Mouse (Mus musculus) CH12F3 (cell line): Measurements from ENCODE around the gene Vwa2.

Source experiments
- in situ Hi-C: fragments of 300-500 bp; cut with MboI; formaldehyde crosslinking; loops from 2 replicates; pipeline ENCODE4 v1.14.3; 2020; ENCODE audit warnings: low sequenced_read_pairs

Vwa2 gene

GRCm38 (mm10) chr19:56946277-56946676, 72.2 kb downstream of the Vwa2 start:
- in situ Hi-C loops: no loop called here

GRCm38 (mm10) chr19:56946727-56947126, 72.7 kb downstream of the Vwa2 start:
- in situ Hi-C loops: no loop called here

- in situ Hi-C loops: no loop called here
Observed at GRCm38 (mm10) chr19:56947971-56948610, 74.0 kb downstream of the Vwa2 start.

- in situ Hi-C loops: no loop called here
Observed at GRCm38 (mm10) chr19:56949868-56950267, 75.8 kb downstream of the Vwa2 start.

- in situ Hi-C loops: no loop called here
Observed at GRCm38 (mm10) chr19:56950818-56951217, 76.8 kb downstream of the Vwa2 start.

- in situ Hi-C loops: no loop called here
Observed at GRCm38 (mm10) chr19:56953856-56954255, 79.8 kb downstream of the Vwa2 start.

GRCm38 (mm10) chr19:56954857-56955256, 80.8 kb downstream of the Vwa2 start:
- in situ Hi-C loops: no loop called here

GRCm38 (mm10) chr19:56955568-56956513, 81.8 kb downstream of the Vwa2 start:
- in situ Hi-C loops: no loop called here

- in situ Hi-C loops: no loop called here
Observed at GRCm38 (mm10) chr19:56958011-56958410, 84.0 kb downstream of the Vwa2 start.

GRCm38 (mm10) chr19:56958582-56959021, 84.6 kb downstream of the Vwa2 start:
- in situ Hi-C loops: no loop called here

- in situ Hi-C loops: no loop called here
Observed at GRCm38 (mm10) chr19:56959057-56959456, 85.0 kb downstream of the Vwa2 start.

GRCm38 (mm10) chr19:56959601-56960000, 85.6 kb downstream of the Vwa2 start:
- in situ Hi-C loops: no loop called here
